Mouse (Mus musculus): ENCODE measurements around the gene Ttc39d. TPM values are rescaled to one million over a fixed set of nuclear protein-coding genes. Genes with fewer than 3 reads are reported as not detected.

Gene Ttc39d
- polyA plus RNA-seq (2015; fragmentation: Nextera tagmentation; extraction: Ambion mirVana), result 0.06 and 0.22 TPM in 2 replicates

DNA sequence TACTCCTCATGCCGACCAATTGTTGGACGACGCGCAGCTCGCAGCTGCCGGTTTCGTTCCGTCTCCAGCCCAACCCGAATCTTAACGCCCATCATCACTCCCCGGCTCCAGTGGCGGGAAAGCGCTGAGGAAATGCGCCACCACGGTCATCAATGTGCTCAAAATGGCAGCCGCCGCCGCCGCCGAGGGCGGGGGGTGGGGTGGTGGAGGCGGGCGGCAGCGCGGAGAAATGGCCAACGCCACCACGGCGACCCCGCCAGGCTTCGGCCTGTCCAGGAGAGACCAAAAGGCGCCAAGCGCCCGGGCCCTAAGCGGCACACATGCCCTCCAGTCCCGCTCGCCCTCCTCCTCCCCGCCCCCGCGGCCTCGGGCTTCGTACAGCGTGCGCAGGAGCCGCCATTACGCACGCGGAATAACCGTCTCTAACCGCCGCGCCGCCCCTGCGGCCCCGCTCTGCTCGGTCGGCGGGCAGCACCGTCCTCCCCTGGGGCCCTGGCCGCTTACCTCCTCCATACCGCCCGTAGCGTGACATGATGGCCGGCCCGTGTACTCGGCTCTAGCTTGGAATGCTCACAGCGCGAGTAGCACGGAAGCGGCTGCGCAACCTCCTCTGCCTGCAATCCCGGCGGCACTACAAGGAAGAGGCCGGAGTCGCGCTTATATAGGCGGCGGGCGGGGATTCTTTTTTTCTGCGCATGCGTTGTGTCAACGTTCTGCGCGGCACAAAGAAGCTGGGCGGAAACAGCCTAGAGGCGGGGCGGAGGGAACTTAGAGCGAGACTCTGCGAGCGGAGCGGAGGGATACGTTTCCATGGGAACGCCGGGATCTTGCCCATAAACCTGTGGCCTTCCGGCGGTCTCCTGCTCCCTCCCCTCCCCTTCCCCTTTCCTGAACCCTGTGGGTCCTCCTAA is at the start of gene Ttc39d, which contains the start of gene Srsf7:
Gene Ttc39d, plus strand, starts transcription at position 790 of the 911 bp plus-strand sequence.
Gene Srsf7, minus strand, starts transcription at position 637 of the 911 bp plus-strand sequence.
- Histone ChIP-seq H3K27me3 (replicated peaks) (no peaks in the 10 kb centered on the region), H3K4me3 (peak within 1 kb of the TSS; percentile 74), H3K27ac (peak within 1 kb of the TSS; percentile 99), H3K4me1 (peaks cover 19% of the 10 kb centered on the region), H3K36me3 (replicated peaks) (peaks cover 17% of the 10 kb centered on the region), H3K9me3 (no peaks in the 10 kb centered on the region), H3K4me2 (peak within 1 kb of the TSS; percentile 80), H3K9ac (peak within 1 kb of the TSS; percentile 90)
- ATAC-seq (replicated peaks), result peak; percentile 92
- WGBS, result under 1% methylated on average over 95 of the region's 95 CpGs

GRCm38 (mm10) chr17:80157489-80157888 is 49.8 kb upstream of the Ttc39d start:
- Histone ChIP-seq H3K27ac (no peak overlapping the region), H3K36me3 (replicated peaks) (no peaks in the 10 kb centered on the region), H3K9me3 (no peaks in the 10 kb centered on the region), H3K4me1 (no peaks in the 10 kb centered on the region), H3K4me2 (no peak overlapping the region), H3K4me3 (no peak overlapping the region), H3K27me3 (replicated peaks) (no peaks in the 10 kb centered on the region), H3K9ac (no peak overlapping the region)
- WGBS, result 94% methylated on average over 6 of the region's 6 CpGs
- ATAC-seq (replicated peaks), result no peak

- Histone ChIP-seq H3K9ac (no peak overlapping the region), H3K4me3 (no peak overlapping the region), H3K36me3 (replicated peaks) (no peaks in the 10 kb centered on the region), H3K9me3 (no peaks in the 10 kb centered on the region), H3K4me2 (no peak overlapping the region), H3K4me1 (no peaks in the 10 kb centered on the region), H3K27ac (no peak overlapping the region), H3K27me3 (replicated peaks) (no peaks in the 10 kb centered on the region)
- ATAC-seq (replicated peaks), result no peak
- WGBS, result 67% methylated on average over 5 of the region's 5 CpGs
These were observed 46.8 kb upstream of the Ttc39d start for GRCm38 (mm10) chr17:80160454-80160853.

- 88% methylated on average over 8 of the region's 8 CpGs for WGBS
- ATAC-seq (replicated peaks), result no peak
- no peak overlapping the region for H3K4me2 ChIP-seq
These were observed 43.3 kb upstream of the Ttc39d start for GRCm38 (mm10) chr17:80163991-80164390.

DNA sequence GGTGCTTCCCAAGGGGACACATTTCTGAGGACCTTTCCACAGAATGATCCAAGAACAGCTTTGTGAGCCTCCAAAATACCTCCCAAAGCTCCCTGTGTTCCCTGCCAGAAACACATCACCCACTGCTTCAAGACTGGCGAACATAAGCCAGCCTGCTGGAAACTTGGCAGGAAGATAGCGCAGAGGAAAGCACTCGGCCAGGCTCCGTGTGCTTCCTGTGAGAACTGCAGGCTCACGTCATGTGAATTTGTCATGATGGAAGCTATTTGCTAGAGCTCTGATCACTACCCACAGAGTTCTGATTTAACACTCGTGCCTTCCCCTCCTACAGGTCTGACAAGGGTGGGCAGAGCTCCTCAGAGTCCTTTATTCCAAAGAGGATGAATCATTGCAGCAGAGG is 41.5 kb upstream of the Ttc39d start:
- Histone ChIP-seq H3K36me3 (replicated peaks) (no peaks in the 10 kb centered on the region), H3K4me1 (peaks cover 17% of the 10 kb centered on the region), H3K4me3 (no peak overlapping the region), H3K27ac (no peak overlapping the region), H3K4me2 (no peak overlapping the region), H3K27me3 (replicated peaks) (no peaks in the 10 kb centered on the region), H3K9ac (no peak overlapping the region), H3K9me3 (no peaks in the 10 kb centered on the region)
- no peak for ATAC-seq (replicated peaks)
- WGBS, result 81% methylated on average over 6 of the region's 6 CpGs

More at GRCm38 (mm10) chr17:80163991-80164390, 43.3 kb upstream of the Ttc39d start:
- H3K9me3 ChIP-seq, result no peaks in the 10 kb centered on the region
- H3K27me3 ChIP-seq (replicated peaks), result no peaks in the 10 kb centered on the region
- H3K4me1 ChIP-seq, result peaks cover 14% of the 10 kb centered on the region
- H3K36me3 ChIP-seq (replicated peaks), result no peaks in the 10 kb centered on the region
- H3K4me3 ChIP-seq, result no peak overlapping the region
- H3K9ac ChIP-seq, result no peak overlapping the region
- no peak overlapping the region for H3K27ac ChIP-seq

- Histone ChIP-seq H3K27me3 (replicated peaks) (no peaks in the 10 kb centered on the region), H3K36me3 (replicated peaks) (no peaks in the 10 kb centered on the region), H3K27ac (no peak overlapping the region), H3K9me3 (no peaks in the 10 kb centered on the region), H3K4me1 (peaks cover 17% of the 10 kb centered on the region), H3K4me3 (no peak overlapping the region), H3K4me2 (no peak overlapping the region), H3K9ac (no peak overlapping the region)
- no peak for ATAC-seq (replicated peaks)
- 86% methylated on average over 6 of the region's 6 CpGs for WGBS
These were observed 40.9 kb upstream of the Ttc39d start for GRCm38 (mm10) chr17:80166346-80166745.

GRCm38 (mm10) chr17:80167436-80167835 is 39.8 kb upstream of the Ttc39d start:
- H3K27ac ChIP-seq, result peak overlapping the region; percentile 88
- H3K9me3 ChIP-seq, result no peaks in the 10 kb centered on the region
- no peak overlapping the region for H3K4me3 ChIP-seq
- 54% methylated on average over 4 of the region's 4 CpGs for WGBS
- H3K4me1 ChIP-seq, result peaks cover 17% of the 10 kb centered on the region
- no peak overlapping the region for H3K9ac ChIP-seq
- H3K36me3 ChIP-seq (replicated peaks), result no peaks in the 10 kb centered on the region
- H3K27me3 ChIP-seq (replicated peaks), result no peaks in the 10 kb centered on the region
- ATAC-seq (replicated peaks), result 0 out of 2 replicates have a peak, but pooled peaks have one; percentile 4
- no peak overlapping the region for H3K4me2 ChIP-seq

GRCm38 (mm10) chr17:80167851-80168251 is 39.4 kb upstream of the Ttc39d start:
- H3K27me3 ChIP-seq (replicated peaks), result no peaks in the 10 kb centered on the region
- ATAC-seq (replicated peaks), result peak; percentile 73
- H3K36me3 ChIP-seq (replicated peaks), result no peaks in the 10 kb centered on the region
- H3K4me1 ChIP-seq, result peaks cover 17% of the 10 kb centered on the region
- WGBS, result 51% methylated on average over 7 of the region's 7 CpGs
- H3K9me3 ChIP-seq, result no peaks in the 10 kb centered on the region
- H3K4me3 ChIP-seq, result no peak overlapping the region
- no peak overlapping the region for H3K9ac ChIP-seq
- peak overlapping the region; percentile 49 for H3K4me2 ChIP-seq
- peak overlapping the region; percentile 88 for H3K27ac ChIP-seq

DNA sequence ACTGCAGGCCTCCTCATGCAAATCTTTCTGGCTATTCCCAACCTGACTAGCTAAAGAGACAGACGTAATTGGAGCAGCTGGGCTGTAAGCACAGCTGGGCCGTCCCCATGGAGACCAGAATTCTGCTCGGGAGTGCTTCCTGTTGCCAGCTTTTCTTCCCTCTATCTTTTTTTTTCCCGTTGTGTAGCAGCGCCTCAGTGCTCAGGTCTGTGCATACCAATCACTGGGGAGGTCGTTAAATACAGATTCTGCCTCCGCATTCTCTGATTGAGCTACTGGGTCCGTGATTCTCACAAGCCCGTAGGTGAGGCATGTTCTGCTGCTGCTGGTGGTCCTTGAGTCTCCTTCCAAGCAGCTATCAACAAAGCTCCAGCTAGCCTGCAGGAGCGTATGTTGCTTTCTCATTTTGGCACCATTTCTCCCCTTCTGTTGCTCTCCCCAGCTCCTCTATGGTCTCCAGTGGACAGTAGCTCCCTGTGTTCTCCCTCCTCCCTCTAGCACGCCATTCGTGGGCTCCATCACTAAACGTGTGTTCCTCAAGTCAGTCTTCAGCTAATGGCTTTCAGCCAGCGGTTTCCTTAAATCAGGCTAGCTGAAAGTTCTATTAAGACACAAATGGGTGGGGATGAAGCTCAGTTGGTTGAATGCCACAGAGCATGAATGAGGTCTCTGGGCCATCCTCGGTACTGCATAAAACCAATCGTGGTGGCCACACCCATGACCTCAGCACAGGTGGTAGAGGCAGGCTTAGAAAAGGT is 38.7 kb upstream of the Ttc39d start:
- H3K4me2 ChIP-seq, result peak overlapping the region; percentile 49
- peak; percentile 91 for ATAC-seq (replicated peaks)
- H3K27me3 ChIP-seq (replicated peaks), result no peaks in the 10 kb centered on the region
- H3K36me3 ChIP-seq (replicated peaks), result no peaks in the 10 kb centered on the region
- 14% methylated on average over 16 of the region's 16 CpGs for WGBS
- no peaks in the 10 kb centered on the region for H3K9me3 ChIP-seq
- peaks cover 17% of the 10 kb centered on the region for H3K4me1 ChIP-seq
- H3K27ac ChIP-seq, result peak overlapping the region; percentile 88
- peak overlapping the region; percentile 14 for H3K4me3 ChIP-seq
- H3K9ac ChIP-seq, result peak overlapping the region; percentile 22

- no peak overlapping the region for H3K4me3 ChIP-seq
- H3K4me1 ChIP-seq, result peaks cover 17% of the 10 kb centered on the region
- H3K27me3 ChIP-seq (replicated peaks), result no peaks in the 10 kb centered on the region
- no peak overlapping the region for H3K9ac ChIP-seq
- H3K36me3 ChIP-seq (replicated peaks), result no peaks in the 10 kb centered on the region
- no peaks in the 10 kb centered on the region for H3K9me3 ChIP-seq
- WGBS, result 90% methylated on average over 6 of the region's 6 CpGs
- no peak overlapping the region for H3K4me2 ChIP-seq
- H3K27ac ChIP-seq, result no peak overlapping the region
- no peak for ATAC-seq (replicated peaks)
These were observed 37.5 kb upstream of the Ttc39d start for GRCm38 (mm10) chr17:80169792-80170191.

DNA sequence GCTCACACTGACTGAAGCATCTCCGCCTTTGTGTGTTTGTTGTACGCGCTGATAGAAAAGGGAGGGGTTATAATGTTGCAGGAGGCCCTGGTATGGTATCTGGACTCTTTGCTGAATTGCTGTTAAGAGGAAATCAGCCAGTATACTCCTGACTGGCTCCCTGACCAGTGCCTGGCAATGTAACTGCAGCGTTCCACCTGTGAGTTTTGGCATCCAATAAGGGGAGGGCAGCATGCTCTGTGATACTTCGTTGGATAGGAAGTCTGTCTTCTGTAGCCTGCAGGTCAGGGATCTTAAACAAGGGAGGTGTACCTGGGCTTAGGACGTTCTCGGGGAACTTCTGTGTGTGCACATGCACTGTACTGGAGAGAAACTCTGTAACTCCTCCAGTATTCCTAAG is 36.3 kb upstream of the Ttc39d start:
- 91% methylated on average over 7 of the region's 7 CpGs for WGBS
- Histone ChIP-seq H3K27me3 (replicated peaks) (no peaks in the 10 kb centered on the region), H3K27ac (no peak overlapping the region), H3K36me3 (replicated peaks) (no peaks in the 10 kb centered on the region), H3K9me3 (no peaks in the 10 kb centered on the region), H3K4me1 (peaks cover 17% of the 10 kb centered on the region), H3K4me2 (no peak overlapping the region), H3K9ac (no peak overlapping the region), H3K4me3 (no peak overlapping the region)
- ATAC-seq (replicated peaks), result no peak

- H3K9me3 ChIP-seq, result no peaks in the 10 kb centered on the region
- no peaks in the 10 kb centered on the region for H3K36me3 ChIP-seq (replicated peaks)
- H3K27ac ChIP-seq, result no peak overlapping the region
- H3K9ac ChIP-seq, result no peak overlapping the region
- no peak for ATAC-seq (replicated peaks)
- 92% methylated on average over 4 of the region's 4 CpGs for WGBS
- no peak overlapping the region for H3K4me2 ChIP-seq
- no peaks in the 10 kb centered on the region for H3K27me3 ChIP-seq (replicated peaks)
- peaks cover 17% of the 10 kb centered on the region for H3K4me1 ChIP-seq
- no peak overlapping the region for H3K4me3 ChIP-seq
These were observed 35.3 kb upstream of the Ttc39d start for GRCm38 (mm10) chr17:80171948-80172347.

Data from midbrain, embryonic 15.5 days (tissue).